Mouse (Mus musculus) ES-Bruce4 (cell line): ENCODE results near the gene Chst4. TPM values are rescaled to one million over a fixed set of nuclear protein-coding genes. Genes with fewer than 3 reads are reported as not detected.

ENCODE experiments used
- H3K27ac ChIP-seq: 2 replicates; pipeline ENCODE4 v1.5.1; 2012; ENCODE audit warnings: low read length, inconsistent platforms; ENCODE audit not compliant: insufficient read depth
- H3K27me3 ChIP-seq: 2 replicates; pipeline ENCODE4 v1.6.1; 2012; ENCODE audit warnings: mild to moderate bottlenecking, low read length, inconsistent platforms; ENCODE audit not compliant: control insufficient read depth, poor library complexity, insufficient read depth, severe bottlenecking
- H3K36me3 ChIP-seq: 2 replicates; pipeline ENCODE4 v1.6.1; 2012; ENCODE audit warnings: inconsistent platforms, mild to moderate bottlenecking, low read length, moderate library complexity; ENCODE audit not compliant: control insufficient read depth, poor library complexity, insufficient read depth, severe bottlenecking
- H3K4me1 ChIP-seq: one replicate; pipeline ENCODE4 v1.8.1; 2011; ENCODE audit warnings: low read length; ENCODE audit not compliant: control insufficient read depth, insufficient read depth
- H3K4me3 ChIP-seq: 2 replicates; pipeline ENCODE4 v1.5.1; 2011; ENCODE audit warnings: low read depth, mild to moderate bottlenecking, low read length
- H3K9ac ChIP-seq: 2 replicates; pipeline ENCODE4 v1.6.1; 2012; ENCODE audit warnings: low read depth, mild to moderate bottlenecking, inconsistent platforms; ENCODE audit not compliant: poor library complexity, severe bottlenecking
- H3K9me3 ChIP-seq: replicated peaks from 2 replicates; pipeline ENCODE4 v1.6.1; 2012; ENCODE audit warnings: mild to moderate bottlenecking, low read length, inconsistent platforms; ENCODE audit not compliant: control insufficient read depth, poor library complexity, insufficient read depth, severe bottlenecking
- CTCF ChIP-seq: IDR thresholded peaks from one replicate; pipeline ENCODE4 v1.8.1; 2011; ENCODE audit warnings: low read depth, low read length
- EP300 ChIP-seq: IDR thresholded peaks from 2 replicates; pipeline ENCODE4 v1.6.1; 2011; ENCODE audit warnings: low read depth, low read length; ENCODE audit not compliant: insufficient read depth
- POLR2A ChIP-seq: IDR thresholded peaks from one replicate; pipeline ENCODE4 v1.8.1; 2011; ENCODE audit warnings: low read length; ENCODE audit not compliant: insufficient read depth
- polyA plus RNA-seq: library from polyadenylated mRNA; stranded (reverse); fragments of >200 nt; gene quantifications from 2 replicates; pipeline ENCODE4 v1.2.4, GENCODE M21; 2011; ENCODE audit warnings: low read depth; ENCODE audit not compliant: missing spikeins, insufficient read depth, insufficient read length

Chst4 gene
- polyA plus RNA-seq, 1 experiment = not detected

GRCm38 (mm10) chr8:109999974-110000373 lies 39.6 kb downstream of the Chst4 start:
- Histone ChIP-seq H3K9me3 (no peaks in the 10 kb centered on the region), H3K27me3 (no peaks in the 10 kb centered on the region), H3K9ac (no peak overlapping the region), H3K27ac (no peak overlapping the region), H3K36me3 (no peaks in the 10 kb centered on the region), H3K4me3 (no peak overlapping the region), H3K4me1 (no peaks in the 10 kb centered on the region)
- TF ChIP-seq POLR2A (no peak), CTCF (no peak), EP300 (no peak)

GRCm38 (mm10) chr8:109998066-109998465 lies 41.5 kb downstream of the Chst4 start:
- H3K27me3 ChIP-seq = no peaks in the 10 kb centered on the region
- TF ChIP-seq EP300 (no peak), POLR2A (no peak), CTCF (no peak)
- no peak overlapping the region for H3K4me3 ChIP-seq

GRCm38 (mm10) chr8:109997381-109997780 lies 42.2 kb downstream of the Chst4 start:
- Histone ChIP-seq H3K27ac (no peak overlapping the region), H3K4me1 (no peaks in the 10 kb centered on the region), H3K9me3 (no peaks in the 10 kb centered on the region), H3K9ac (no peak overlapping the region), H3K36me3 (no peaks in the 10 kb centered on the region), H3K27me3 (no peaks in the 10 kb centered on the region), H3K4me3 (no peak overlapping the region)
- TF ChIP-seq EP300 (no peak), CTCF (no peak), POLR2A (no peak)

More at GRCm38 (mm10) chr8:109998066-109998465, 41.5 kb downstream of the Chst4 start:
- no peaks in the 10 kb centered on the region for H3K36me3 ChIP-seq
- H3K27ac ChIP-seq = no peak overlapping the region
- H3K4me1 ChIP-seq = no peaks in the 10 kb centered on the region
- no peak overlapping the region for H3K9ac ChIP-seq
- no peaks in the 10 kb centered on the region for H3K9me3 ChIP-seq

- TF ChIP-seq POLR2A = no peak
- no peak for TF ChIP-seq CTCF
- no peak for TF ChIP-seq EP300
- Histone ChIP-seq H3K4me3 (no peak overlapping the region), H3K4me1 (no peaks in the 10 kb centered on the region), H3K27ac (no peak overlapping the region), H3K27me3 (no peaks in the 10 kb centered on the region), H3K36me3 (no peaks in the 10 kb centered on the region), H3K9me3 (no peaks in the 10 kb centered on the region), H3K9ac (no peak overlapping the region)
These were observed 46.6 kb downstream of the Chst4 start for GRCm38 (mm10) chr8:109992951-109993350.

- H3K4me1 ChIP-seq = no peaks in the 10 kb centered on the region
- no peak overlapping the region for H3K27ac ChIP-seq
- H3K9me3 ChIP-seq = no peaks in the 10 kb centered on the region
- H3K36me3 ChIP-seq = no peaks in the 10 kb centered on the region
- H3K27me3 ChIP-seq = no peaks in the 10 kb centered on the region
- no peak overlapping the region for H3K9ac ChIP-seq
- TF ChIP-seq EP300 = no peak
- TF ChIP-seq CTCF = no peak
- TF ChIP-seq POLR2A = no peak
- no peak overlapping the region for H3K4me3 ChIP-seq
These were observed 47.4 kb downstream of the Chst4 start for GRCm38 (mm10) chr8:109992166-109992565.

- Histone ChIP-seq H3K27ac (no peak within 1 kb of the TSS), H3K27me3 (no peaks in the 10 kb centered on the region; the same call in 1 of the 2 replicates), H3K4me1 (no peaks in the 10 kb centered on the region), H3K4me3 (no peak within 1 kb of the TSS), H3K36me3 (no peaks in the 10 kb centered on the region), H3K9me3 (peaks cover 3% of the 10 kb centered on the region; the same call in 1 of the 2 replicates), H3K9ac (no peak within 1 kb of the TSS)
- TF ChIP-seq POLR2A (no peak), CTCF (no peak)
These were observed 49.3 kb downstream of the Chst4 start, which contains the start of gene Tat for GRCm38 (mm10) chr8:109990224-109990623. Gene Tat (plus strand): TSS chr8:109990437.
